Mouse (Mus musculus) midbrain, postnatal 0 days (tissue): Measurements from ENCODE around the gene Gli3. TPM values are rescaled to one million over a fixed set of nuclear protein-coding genes. Genes with fewer than 3 reads are reported as not detected.

Source experiments
- ATAC-seq: fragments of 200-750 bp; cut with Nextera tagmentation; 2 replicates; pipeline ENCODE4 v1.8.0; 2017; ENCODE audit warnings: moderate number of reproducible peaks, mild to moderate bottlenecking, moderate TSS enrichment, moderate library complexity; ENCODE audit not compliant: low FRiP score
- DNase-seq: peaks from one replicate; pipeline ENCODE4 v3.0.0-alpha.2; 2015; ENCODE audit warnings: low spot score
- H3K27ac ChIP-seq: fragments of 300-500 bp; sonication (generic); 2 replicates; pipeline ENCODE4 v1.5.1; 2014; ENCODE audit warnings: low read depth, mild to moderate bottlenecking, low read length, mixed read lengths
- H3K27me3 ChIP-seq: fragments of 300-500 bp; sonication (generic); 2 replicates; pipeline ENCODE4 v1.6.1; 2014; ENCODE audit warnings: low read length, control low read depth, mixed read lengths; ENCODE audit not compliant: insufficient read depth
- H3K36me3 ChIP-seq: fragments of 300-500 bp; sonication (generic); 2 replicates; pipeline ENCODE4 v1.6.1; 2014; ENCODE audit warnings: low read length, control low read depth, mixed read lengths; ENCODE audit not compliant: insufficient read depth
- H3K4me1 ChIP-seq: fragments of 300-500 bp; sonication (generic); 2 replicates; pipeline ENCODE4 v1.6.1; 2014; ENCODE audit warnings: mild to moderate bottlenecking, control low read depth, antibody characterized with exemption, low read length, mixed read lengths; ENCODE audit not compliant: insufficient read depth
- H3K4me2 ChIP-seq: fragments of 300-500 bp; sonication (generic); 2 replicates; pipeline ENCODE4 v1.6.1; 2014; ENCODE audit warnings: low read depth, mild to moderate bottlenecking, low read length, mixed read lengths; ENCODE audit not compliant: poor library complexity, severe bottlenecking
- H3K4me3 ChIP-seq: fragments of 300-500 bp; sonication (generic); 2 replicates; pipeline ENCODE4 v1.5.1; 2014; ENCODE audit warnings: low read depth, mild to moderate bottlenecking, low read length, moderate library complexity
- H3K9ac ChIP-seq: fragments of 300-500 bp; sonication (generic); replicated peaks from 2 replicates; pipeline ENCODE4 v1.6.1; 2014; ENCODE audit warnings: mild to moderate bottlenecking, low read length, moderate library complexity, mixed read lengths; ENCODE audit not compliant: poor library complexity, severe bottlenecking
- H3K9me3 ChIP-seq: fragments of 300-500 bp; sonication (generic); 2 replicates; pipeline ENCODE4 v1.6.1; 2016; ENCODE audit warnings: low read length, control low read depth
- CTCF ChIP-seq: IDR thresholded peaks from 2 replicates; pipeline ENCODE4 v1.5.1; 2016; ENCODE audit warnings: antibody characterized with exemption, mild to moderate bottlenecking
- WGBS: fragments of 180-500 bp; shearing (Covaris S2); extraction: QIAGEN DNeasy Blood & Tissue Kit; methylation state at CpG from one replicate; pipeline ENCODE4 v1.1.7; 2014; 5-methylcytosine and 5-hydroxymethylcytosine counted together
- polyA plus RNA-seq: library from polyadenylated mRNA; unstranded; fragments of >200 nt; fragmentation: Nextera tagmentation; extraction: Ambion mirVana; gene quantifications from 2 replicates; pipeline ENCODE4 v1.2.1, GENCODE M21; 2015
- total RNA-seq: library from RNA; depleted of rRNA; stranded (reverse); fragments of >200 nt; gene quantifications from 2 replicates; pipeline ENCODE4 v1.2.3, GENCODE M21; 2014

The Gli3 gene
- total and polyA plus RNA-seq, 2 experiments from 2014 or later, result 3.9 to 9.2 TPM

DNA sequence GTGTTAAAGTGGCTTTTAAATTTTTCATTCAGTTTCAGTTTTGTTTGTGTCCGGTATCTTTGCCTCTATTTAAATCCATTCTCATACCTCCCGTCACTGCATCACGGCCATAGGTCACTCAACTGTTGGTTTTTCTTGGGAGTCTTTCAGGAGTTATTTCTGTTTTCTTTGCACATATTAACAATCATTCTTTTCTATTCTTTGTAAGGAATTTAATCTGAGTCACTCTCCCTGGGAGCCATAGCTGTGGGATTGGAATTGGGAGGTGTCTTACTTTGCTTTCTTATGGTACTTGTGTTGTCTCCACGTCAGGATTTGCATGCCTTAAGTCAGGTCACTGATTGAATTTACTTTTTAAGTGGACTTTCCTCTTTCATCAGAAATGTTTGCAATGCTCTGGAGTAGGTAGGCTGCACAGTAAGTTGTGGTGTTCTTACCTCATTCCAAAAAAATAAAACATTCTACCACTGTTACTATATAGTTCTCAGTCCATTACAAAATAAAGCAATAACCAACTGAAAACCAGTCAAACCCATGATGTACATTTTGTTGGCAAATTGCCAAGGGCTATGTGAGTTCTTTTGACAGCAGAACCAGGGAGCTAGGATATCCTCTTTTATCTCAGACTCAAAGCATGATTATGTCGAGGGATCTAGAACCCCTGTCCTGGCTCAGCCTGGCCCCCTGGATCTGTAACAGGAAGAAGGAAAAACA is 228.9 kb downstream of the Gli3 start:
- Histone ChIP-seq H3K27ac (no peak overlapping the region), H3K4me3 (no peak overlapping the region), H3K9ac (no peak overlapping the region), H3K4me2 (no peak overlapping the region), H3K36me3 (no peaks in the 10 kb centered on the region), H3K27me3 (no peaks in the 10 kb centered on the region), H3K4me1 (0 out of 2 replicates have a peak, but pooled peaks cover 2% of the 10 kb centered on the region), H3K9me3 (no peaks in the 10 kb centered on the region)
- 36% methylated on average over 5 of the region's 5 CpGs for WGBS
- ATAC-seq, result no peak
- DNase-seq, result no peak
- TF ChIP-seq CTCF, result no peak

DNA sequence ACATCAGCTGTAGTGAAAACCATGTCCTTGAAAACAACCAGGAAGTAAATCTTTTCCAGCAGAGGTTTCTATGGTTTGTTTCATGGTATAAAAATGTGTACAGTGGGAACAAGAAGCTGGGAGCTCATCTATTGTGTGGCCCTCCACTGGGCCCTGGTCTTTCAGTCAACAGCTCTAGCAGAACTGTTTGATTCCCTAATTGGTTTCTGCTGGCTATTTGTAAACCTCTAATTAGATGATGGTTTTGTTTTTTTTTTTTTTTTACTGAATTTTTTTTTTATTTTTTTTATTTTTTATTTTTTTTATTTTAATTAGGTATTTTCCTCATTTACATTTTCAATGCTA is 229.4 kb downstream of the Gli3 start:
- H3K27ac ChIP-seq, result no peak overlapping the region
- no peaks in the 10 kb centered on the region for H3K9me3 ChIP-seq
- no peak for DNase-seq
- no peak overlapping the region for H3K4me2 ChIP-seq
- ATAC-seq, result no peak
- no peaks in the 10 kb centered on the region for H3K27me3 ChIP-seq
- 0 out of 2 replicates have a peak, but pooled peaks cover 2% of the 10 kb centered on the region for H3K4me1 ChIP-seq
- H3K36me3 ChIP-seq, result no peaks in the 10 kb centered on the region
- no peak for TF ChIP-seq CTCF
- H3K9ac ChIP-seq, result no peak overlapping the region
- H3K4me3 ChIP-seq, result no peak overlapping the region

DNA sequence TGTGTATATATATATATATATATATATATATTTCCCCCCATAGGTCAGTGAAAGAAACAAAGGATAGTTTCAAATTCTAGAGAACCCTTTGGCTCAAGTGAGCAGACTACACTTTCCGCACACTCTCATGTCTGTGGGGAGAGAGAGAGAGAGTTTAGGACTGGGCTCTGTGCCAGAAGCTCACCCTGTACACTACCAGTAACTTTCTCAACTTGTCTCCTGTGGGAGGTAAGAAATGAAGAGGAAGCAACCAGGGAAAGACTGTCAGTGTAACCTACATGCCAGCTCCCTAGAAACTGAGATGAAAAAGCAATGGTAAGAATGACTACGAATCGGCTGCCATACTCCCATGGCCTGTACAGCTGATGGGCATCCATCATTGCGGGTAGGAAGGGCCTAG is 235.2 kb downstream of the Gli3 start:
- no peaks in the 10 kb centered on the region for H3K36me3 ChIP-seq
- no peaks in the 10 kb centered on the region for H3K27me3 ChIP-seq
- no peak overlapping the region for H3K9ac ChIP-seq
- H3K9me3 ChIP-seq, result no peaks in the 10 kb centered on the region
- ATAC-seq, result no peak
- DNase-seq, result no peak
- no peak overlapping the region for H3K4me2 ChIP-seq
- no peak for TF ChIP-seq CTCF
- H3K27ac ChIP-seq, result no peak overlapping the region
- no peaks in the 10 kb centered on the region for H3K4me1 ChIP-seq
- no peak overlapping the region for H3K4me3 ChIP-seq
- 93% methylated on average over 4 of the region's 4 CpGs for WGBS

DNA sequence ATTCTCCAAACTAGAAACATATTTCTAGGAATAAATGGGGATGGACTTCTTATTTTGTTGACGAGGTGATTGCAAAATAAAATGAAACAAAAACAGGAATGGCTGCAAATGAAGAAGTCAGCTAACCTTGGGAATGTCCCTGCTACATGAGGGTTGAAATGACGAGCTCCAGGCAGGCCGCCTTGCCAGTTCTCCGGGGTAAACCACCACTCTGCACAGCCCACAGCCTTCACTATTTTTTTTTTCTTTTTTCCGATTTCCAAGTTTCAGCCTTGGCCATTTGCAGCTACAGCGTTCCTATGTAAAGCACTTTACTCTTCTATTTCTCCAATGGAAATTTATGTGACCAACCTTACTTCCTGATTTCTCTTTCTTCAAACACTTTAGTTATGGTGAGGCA is 236.1 kb downstream of the Gli3 start:
- ATAC-seq, result no peak
- no peak for TF ChIP-seq CTCF

DNA sequence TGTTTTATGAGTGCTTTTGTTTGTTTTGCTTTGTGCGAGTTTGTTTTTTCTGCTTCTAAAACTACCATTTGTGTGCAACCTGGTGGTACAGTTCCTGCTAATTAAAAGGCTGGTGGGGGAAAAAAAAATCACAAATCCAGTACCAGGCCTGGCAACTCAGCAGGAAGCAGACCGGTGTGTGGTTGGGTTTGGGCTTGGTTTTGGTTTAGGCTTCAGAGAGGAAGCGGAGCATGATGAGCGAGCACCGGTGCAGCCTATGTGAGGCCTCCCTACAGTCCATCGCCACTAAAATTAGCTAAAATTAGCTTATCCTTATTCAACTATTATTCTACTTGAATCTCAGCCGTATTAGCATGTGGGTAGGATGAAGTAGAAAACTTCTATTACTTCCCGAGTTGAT is 241.6 kb downstream of the Gli3 start:
- no peak overlapping the region for H3K27ac ChIP-seq
- H3K9me3 ChIP-seq, result no peaks in the 10 kb centered on the region
- no peak overlapping the region for H3K4me2 ChIP-seq
- no peaks in the 10 kb centered on the region for H3K4me1 ChIP-seq
- H3K36me3 ChIP-seq, result no peaks in the 10 kb centered on the region
- no peak overlapping the region for H3K9ac ChIP-seq
- 77% methylated on average over 8 of the region's 8 CpGs for WGBS
- H3K27me3 ChIP-seq, result no peaks in the 10 kb centered on the region
- no peak overlapping the region for H3K4me3 ChIP-seq
- TF ChIP-seq CTCF, result no peak
- DNase-seq (no peak), ATAC-seq (no peak)

More for the DNA sequence above, 236.1 kb downstream of the Gli3 start:
- no peak overlapping the region for H3K27ac ChIP-seq
- no peaks in the 10 kb centered on the region for H3K9me3 ChIP-seq
- H3K4me3 ChIP-seq, result no peak overlapping the region
- no peak overlapping the region for H3K9ac ChIP-seq
- H3K4me2 ChIP-seq, result no peak overlapping the region
- no peak for DNase-seq
- no peaks in the 10 kb centered on the region for H3K36me3 ChIP-seq
- H3K4me1 ChIP-seq, result no peaks in the 10 kb centered on the region
- 88% methylated on average over 6 of the region's 6 CpGs for WGBS
- H3K27me3 ChIP-seq, result no peaks in the 10 kb centered on the region

DNA sequence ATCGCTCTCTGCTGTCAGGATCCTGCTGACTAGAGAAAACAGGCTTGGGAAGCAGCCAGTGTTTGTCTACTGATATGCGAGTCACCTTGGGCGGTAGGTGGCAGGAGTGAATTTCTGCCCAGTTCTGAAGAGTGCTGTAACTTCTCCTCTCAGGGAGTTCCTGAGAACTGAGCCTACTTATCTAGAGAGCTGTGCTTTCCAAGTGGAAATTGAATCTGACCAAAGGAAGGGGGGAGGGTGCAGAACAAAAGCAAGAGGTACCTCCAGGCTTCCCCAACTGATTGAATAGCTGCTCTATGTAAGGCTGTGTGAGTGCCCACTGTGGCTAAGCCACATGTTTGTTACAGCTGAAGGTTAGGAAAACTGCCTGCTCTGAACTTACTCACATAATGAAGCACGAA is 244.4 kb downstream of the Gli3 start:
- DNase-seq, result peak; percentile 19
- no peaks in the 10 kb centered on the region for H3K27me3 ChIP-seq
- no peak for ATAC-seq
- TF ChIP-seq CTCF, result peak; percentile 23; the same call in 1 of the 2 replicates
- H3K4me3 ChIP-seq, result no peak overlapping the region
- H3K9me3 ChIP-seq, result no peaks in the 10 kb centered on the region
- H3K27ac ChIP-seq, result no peak overlapping the region
- H3K9ac ChIP-seq, result no peak overlapping the region
- H3K36me3 ChIP-seq, result no peaks in the 10 kb centered on the region
- no peaks in the 10 kb centered on the region for H3K4me1 ChIP-seq
- WGBS, result 25% methylated on average over 4 of the region's 4 CpGs
- no peak overlapping the region for H3K4me2 ChIP-seq
